Mouse (Mus musculus) retina, adult 2 months (tissue): ENCODE results near the gene Cldn11.
A peak's percentile ranks its signal among the peaks of the same experiment; 100 is the strongest.

ENCODE experiments used
- DNase-seq: peaks from one replicate; pipeline ENCODE4 v3.0.0-alpha.2; 2012; ENCODE audit warnings: low read depth, low spot score

Gene Cldn11

DNA sequence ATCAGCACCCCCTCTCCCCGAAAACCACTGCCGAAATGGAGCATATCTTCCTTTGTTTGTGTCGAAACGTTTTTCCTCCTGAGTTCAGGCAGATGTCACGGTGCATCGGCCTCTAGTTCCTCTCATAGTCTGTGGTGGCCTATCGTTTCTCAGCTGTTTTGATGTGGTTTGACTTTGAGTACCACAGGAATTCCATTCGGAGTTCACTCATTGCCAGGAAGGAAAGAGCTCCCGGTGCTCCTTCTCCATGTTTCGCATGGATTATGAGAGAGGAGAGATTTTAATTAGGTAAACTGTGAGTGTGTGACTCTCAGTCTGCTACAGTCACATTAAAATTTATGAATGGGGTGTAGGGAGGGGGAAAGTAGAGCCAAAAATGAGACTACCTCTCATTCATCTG lies 10.3 kb downstream of the Cldn11 start:
- no peak for DNase-seq

DNA sequence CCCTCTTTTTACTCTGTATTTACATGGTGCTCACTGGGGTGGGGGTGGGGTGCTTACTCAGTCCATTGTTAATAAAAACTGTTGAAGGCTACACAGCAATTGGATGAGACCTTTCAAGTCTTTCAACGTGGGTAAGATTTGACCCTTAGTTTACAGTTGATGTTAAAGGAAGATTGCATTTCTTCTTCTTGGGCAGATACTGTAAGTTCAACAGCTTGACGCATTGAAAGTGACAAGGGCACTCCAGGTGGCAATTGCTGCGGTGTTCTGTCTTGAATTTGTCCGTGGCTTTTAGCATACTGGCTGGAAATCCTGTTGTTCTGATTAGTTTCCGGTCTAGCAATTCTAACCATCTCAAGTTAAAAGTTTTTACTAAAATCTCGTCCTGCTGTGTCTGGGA lies 11.6 kb downstream of the Cldn11 start:
- DNase-seq = no peak

DNA sequence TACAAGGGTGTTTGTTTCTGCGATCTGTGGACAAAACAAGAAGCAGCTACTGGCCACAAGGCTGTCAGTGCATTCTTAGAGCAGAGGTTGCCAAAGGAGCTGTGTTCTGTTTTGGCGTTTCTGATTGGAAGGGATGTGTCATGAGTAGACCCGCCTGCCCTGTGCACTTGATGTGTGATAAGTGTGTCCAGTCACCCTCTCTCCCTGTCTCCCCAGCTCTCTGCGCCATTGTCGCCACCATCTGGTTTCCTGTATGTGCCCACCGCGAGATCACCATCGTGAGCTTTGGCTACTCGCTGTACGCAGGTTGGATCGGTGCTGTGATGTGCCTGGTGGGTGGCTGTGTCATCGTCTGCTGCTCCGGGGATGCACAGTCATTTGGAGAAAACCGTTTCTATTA lies 13.1 kb downstream of the Cldn11 start:
- no peak for DNase-seq

DNA sequence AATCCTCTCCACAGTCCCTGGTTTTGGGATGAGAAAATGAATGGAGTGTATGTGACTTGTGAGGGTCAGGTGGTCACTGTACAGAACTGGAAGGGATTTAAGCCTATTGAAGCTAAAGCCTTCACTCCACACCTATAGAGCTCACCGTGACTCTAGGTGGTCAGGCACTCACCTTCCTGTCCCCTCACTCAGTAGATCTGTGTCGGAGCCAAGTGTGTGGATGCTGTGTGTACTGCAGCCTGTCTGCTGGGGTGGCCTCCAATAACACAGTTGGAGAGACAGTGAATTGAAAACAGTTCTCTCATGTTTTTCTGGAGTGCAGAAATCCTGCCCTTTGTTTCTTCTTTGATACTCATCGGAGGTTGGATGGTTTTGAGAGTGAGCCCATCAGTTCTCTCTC lies 16.1 kb downstream of the Cldn11 start:
- DNase-seq = no peak

DNA sequence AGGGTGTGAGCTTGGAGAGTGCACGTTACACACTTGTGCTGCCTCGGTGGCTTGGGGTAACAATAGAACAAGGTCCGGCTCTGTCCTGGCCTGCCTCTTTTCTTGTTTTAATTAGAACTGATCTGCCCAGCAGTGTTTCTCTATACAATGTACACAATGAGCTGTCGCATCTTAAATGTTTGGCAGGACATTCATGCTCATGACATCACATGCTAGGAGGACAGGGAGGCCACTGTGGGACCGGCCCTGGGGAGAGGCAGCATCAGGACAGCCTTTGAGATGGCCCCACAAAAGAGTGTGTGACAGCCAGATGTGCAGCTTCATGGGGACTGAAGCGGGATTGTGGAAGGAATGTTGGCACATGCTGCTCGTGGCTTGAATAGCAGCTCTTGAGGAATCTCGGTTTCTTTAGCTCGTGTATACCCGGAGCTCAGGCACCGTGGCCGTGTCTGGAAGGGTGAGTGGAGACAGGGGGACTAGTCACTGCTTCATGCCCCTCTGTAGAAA lies 16.7 kb downstream of the Cldn11 start:
- DNase-seq = no peak

DNA sequence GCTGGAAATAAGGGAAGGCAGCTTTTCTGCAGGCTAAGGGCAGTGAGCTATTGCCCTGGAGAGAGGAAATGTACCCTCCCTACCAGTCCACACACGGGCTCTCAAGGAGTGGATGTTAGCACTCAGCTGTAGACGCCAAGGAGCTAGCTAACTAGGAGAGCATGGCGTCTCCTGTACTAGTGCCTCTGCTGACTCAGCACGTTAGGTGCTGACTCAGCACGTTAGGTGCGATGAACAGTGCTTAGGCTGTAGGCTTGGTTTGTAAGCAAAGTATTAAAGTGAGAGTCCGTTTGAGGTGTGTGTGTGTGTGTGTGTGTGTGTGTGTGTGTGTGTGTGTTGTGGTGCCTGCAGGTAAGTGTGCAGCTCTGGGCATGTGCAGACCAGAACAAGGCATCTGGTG lies 40.6 kb downstream of the Cldn11 start:
- DNase-seq = no peak

DNA sequence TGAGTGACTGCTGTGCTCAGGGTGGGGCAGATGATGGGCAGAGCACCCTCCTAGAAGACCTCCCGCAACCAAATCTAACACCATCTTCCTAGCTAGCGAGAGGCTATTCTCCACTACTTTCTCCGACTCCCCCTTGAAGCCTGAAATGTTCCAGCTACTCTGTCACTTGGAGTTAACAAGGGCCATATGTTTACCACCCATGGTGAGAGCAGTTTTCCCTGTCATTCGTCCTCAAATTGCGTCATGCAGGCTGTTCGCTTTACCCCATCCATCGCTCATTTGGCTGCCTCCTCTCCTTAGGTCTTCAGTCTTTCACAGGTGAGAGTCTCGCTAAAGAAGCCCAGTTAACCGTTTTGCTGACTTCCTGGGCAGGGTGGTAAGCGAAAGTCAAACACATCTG lies 41.7 kb downstream of the Cldn11 start:
- DNase-seq = no peak

DNA sequence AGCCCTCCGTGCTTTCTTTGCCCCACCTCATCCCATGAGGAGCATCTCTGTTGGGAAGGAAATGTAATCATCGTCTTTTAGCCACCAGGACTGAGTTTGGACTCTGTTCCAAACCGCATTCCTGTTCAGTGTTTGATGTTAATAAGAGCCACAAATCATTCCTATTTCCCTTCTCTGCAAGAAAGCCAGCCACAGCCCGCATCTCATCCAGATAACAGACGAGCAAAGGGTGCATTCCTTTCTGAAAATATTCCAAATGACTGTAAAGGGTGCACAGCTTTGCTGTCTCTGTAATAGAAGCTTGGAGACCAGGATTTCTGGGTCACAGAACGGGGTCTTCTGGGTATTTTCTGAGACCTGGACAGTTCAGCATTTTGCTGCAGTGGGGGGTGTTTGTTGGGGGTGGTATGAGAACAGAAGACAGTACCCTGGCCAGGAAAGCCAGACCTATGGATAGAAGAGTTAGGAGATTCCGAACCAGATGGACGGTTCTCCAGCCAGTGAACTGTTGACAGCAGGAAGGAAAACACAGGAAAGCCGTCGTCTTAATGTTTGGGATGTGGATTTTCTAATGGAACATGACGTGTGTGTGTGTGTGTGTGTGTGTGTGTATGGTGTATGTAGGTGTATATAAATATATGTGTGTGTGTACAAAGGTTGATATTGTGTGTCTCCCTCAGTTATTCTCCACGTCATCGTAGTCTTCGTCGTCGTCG lies 49.6 kb downstream of the Cldn11 start:
- DNase-seq = no peak

DNA sequence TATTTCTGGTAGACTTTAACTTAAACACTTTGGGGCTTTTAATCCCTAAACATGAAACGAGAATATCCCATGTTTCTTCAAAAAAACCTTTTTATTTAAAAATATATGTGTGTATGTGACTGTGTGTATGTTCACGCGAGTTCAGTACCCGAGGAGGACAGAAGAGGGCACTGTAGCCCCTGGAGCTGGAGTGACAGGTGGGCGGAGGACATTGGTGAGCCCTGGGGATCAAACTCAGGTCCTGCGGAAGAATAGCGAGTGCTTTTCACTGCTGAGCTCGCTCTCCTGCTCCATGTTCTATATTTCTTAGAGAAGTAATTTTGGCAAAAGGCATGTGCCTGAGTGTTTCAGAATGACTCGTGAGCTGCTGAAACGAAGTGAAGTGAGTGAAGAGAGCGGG lies 54.2 kb downstream of the Cldn11 start:
- DNase-seq = no peak

DNA sequence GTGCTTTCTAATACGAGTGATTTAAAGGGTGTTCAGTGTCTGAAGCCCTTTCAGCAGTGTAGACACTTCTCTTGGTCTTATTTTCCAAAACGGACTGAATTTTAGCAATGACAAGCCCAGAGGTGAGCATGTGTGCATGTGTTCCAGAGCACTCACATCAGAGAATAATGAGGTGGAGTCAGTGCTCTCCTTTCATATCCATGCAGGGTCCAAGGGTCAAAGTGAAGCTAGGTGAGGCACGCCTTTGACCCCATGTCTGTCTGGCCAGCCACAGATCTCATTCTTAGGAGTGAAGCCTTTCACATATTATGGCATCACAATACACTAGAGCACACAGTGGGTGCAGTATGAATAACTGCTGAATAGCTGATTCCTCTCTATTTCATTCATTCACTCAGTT lies 55.4 kb downstream of the Cldn11 start:
- no peak for DNase-seq

DNA sequence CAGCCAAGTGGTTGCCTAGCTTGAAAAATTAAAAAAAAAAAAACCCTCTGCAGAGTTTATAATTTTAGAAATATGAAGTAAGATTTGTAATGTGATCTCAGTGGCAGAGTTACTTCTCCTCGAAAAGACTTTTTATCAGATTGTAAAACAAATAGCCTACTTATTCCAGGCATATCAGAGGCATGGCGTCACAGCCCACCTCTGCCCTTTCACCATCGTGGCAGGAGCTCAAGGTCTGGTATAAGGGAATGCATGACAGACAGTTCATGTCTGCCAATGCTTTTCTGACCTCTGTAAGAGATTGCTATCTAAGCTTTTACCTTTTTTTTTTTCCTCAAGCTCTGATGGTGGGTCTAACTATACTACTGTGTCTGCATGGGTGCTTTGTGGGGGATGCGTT lies 58.3 kb downstream of the Cldn11 start:
- DNase-seq = no peak

DNA sequence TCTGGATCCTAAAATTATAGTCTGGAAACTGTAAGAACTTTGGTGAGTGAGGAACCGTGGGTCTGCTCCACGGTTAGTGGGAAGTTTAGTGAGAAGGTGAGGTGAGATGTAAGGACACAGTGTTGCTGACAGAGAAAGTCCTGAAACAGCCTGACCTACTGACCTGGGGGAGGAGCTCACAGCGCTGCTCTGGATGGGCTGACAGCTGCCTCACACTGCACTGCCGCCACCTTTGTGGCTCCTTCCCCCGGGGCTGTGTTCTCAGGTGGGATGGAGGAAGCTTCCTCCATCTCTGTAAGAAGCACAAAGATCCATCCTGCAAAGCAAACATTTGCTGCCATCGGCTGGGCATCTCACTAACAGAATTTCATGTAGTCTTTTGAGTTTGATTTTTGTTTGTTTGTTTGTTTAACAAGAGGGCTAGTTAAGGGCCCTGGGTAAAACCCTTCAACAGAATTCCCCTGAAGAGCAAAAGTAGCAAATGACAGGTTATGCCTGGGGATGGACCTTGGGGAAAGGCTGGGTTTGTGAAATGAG lies 58.8 kb downstream of the Cldn11 start:
- DNase-seq = no peak

DNA sequence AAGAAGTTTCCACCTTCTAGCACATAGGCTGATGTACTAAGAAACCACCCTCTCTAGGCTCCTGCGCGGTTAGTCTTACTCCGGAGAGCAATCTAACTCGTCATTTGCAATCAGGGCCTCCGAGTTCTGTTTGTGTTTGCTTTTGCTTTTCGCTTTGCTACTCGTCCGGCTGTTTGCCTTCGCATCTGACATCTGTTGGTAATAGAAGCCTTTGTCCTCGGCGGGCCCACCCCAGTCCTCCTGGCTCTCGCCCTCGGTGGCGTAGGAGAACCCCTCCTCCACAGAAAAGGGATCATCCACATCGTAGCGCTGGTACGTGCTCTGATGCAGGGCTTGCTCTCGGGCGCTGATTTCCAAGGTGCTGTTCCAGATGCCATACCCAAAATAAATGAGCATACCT lies 59.3 kb downstream of the Cldn11 start:
- DNase-seq = no peak

DNA sequence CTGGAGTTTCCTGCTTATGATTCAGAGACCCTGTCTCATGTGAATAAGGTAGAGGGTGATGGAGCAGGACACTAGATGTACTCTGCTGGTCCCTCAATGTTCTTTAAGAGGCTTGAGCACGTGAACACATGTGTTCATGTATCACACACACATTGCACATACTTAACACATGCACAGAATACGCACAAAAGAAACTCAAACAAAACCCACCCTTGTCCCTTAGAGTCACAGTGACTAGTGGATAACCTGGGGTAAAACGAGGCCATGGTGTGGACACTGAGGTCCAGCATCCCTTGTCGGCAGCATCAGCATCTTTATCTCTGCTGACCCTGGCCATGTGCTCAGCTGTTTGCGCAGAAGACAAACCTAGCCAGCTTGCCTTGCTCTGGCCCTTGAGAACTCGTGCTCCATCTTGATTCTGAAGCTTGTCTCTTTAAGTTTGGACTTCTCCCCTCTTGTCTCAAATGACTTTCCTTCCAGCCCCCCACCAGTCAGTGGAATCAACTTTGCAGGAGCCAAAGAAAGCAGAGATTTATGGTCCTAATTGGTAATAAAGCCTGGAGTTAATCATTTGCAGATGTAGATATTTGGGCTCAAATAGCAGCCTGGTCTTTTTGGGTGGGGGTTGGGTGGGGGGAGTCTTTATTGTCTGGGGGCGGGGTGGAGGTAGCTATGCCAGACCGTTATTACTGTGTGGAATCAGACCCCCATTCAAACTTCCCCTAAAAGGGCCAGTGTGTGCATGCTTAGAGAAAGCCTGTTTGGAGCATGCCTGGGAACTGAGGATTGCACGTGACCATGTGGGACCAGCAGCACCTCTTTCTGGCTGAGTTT lies 62.7 kb downstream of the Cldn11 start:
- no peak for DNase-seq

DNA sequence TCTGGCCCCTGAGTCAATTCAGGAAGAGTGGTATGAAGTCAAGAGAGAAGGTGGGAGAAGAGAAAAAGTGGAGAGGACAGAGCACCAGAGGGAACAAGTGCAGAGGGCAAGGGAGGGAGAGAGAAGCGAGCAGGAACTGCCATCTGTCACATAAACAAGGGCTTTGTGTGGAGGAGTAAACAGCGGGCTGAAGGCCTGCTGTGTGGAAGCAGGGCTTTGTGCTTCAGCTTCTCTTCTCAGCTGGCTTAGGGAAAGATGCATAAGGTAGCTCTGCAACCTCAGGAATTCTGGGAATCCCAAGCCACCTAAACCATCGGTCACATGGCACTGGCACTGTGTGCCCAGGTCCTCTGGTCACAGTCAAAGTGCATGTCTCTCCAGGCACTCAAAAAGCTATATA lies 64.1 kb downstream of the Cldn11 start:
- DNase-seq = peak; percentile 13
